Mouse (Mus musculus) spleen, adult 2 months (tissue): ENCODE results near the gene Cd200r1.

Experiments
- CTCF ChIP-seq: fragments of 200-500 bp; IDR thresholded peaks from 2 replicates; pipeline ENCODE4 v1.5.1; 2011; ENCODE audit warnings: mild to moderate bottlenecking, inconsistent platforms; ENCODE audit not compliant: insufficient read depth, insufficient read length, insufficient replicate concordance; ENCODE audit errors: extremely low read depth
- POLR2A ChIP-seq: fragments of 200-500 bp; IDR thresholded peaks from 2 replicates; pipeline ENCODE4 v1.6.1; 2011; ENCODE audit warnings: low read depth, low read length, inconsistent platforms

GRCm38 (mm10) chr16:44727525-44727924 is 38.0 kb upstream of the Cd200r1 start:
- TF ChIP-seq POLR2A (no peak), CTCF (no peak)
